Mouse (Mus musculus) cerebellum, postnatal 10 days (tissue): ENCODE measurements around the gene Gpr119.
A peak's percentile ranks its signal among the peaks of the same experiment; 100 is the strongest.

ENCODE experiments used
- DNase-seq, 2 experiments: peaks; one replicate each; pipeline ENCODE4 v3.0.0; 2021; ENCODE audit warnings: mixed read lengths in 2 of 2

Gene Gpr119

GRCm38 (mm10) chrX:48674171-48674570, at the start of gene Gpr119:
Gpr119 (minus strand) TSS chrX:48674478.
- DNase-seq: peak; percentile 32 to 34

GRCm38 (mm10) chrX:48712846-48713245, 38.6 kb upstream of the Gpr119 start:
- no peak for DNase-seq

- no peak for DNase-seq
These were observed 35.4 kb upstream of the Gpr119 start for GRCm38 (mm10) chrX:48709701-48710100.

GRCm38 (mm10) chrX:48694864-48695371, 20.6 kb upstream of the Gpr119 start, which contains the start of gene Rbmx2:
Rbmx2 (plus strand) TSS chrX:48695004.
- DNase-seq: peak; percentile 93 to 95

GRCm38 (mm10) chrX:48694460-48694859, 20.2 kb upstream of the Gpr119 start:
- no peak for DNase-seq

GRCm38 (mm10) chrX:48683857-48684256, 9.6 kb upstream of the Gpr119 start:
- DNase-seq: no peak

GRCm38 (mm10) chrX:48683451-48683850, 9.2 kb upstream of the Gpr119 start:
- DNase-seq: peak; percentile 73 to 76

GRCm38 (mm10) chrX:48671714-48672113, 2.6 kb downstream of the Gpr119 start:
- DNase-seq: no peak

GRCm38 (mm10) chrX:48669588-48669987, 4.7 kb downstream of the Gpr119 start:
- DNase-seq: peak; percentile 7 to 10

GRCm38 (mm10) chrX:48666807-48667206, 7.5 kb downstream of the Gpr119 start:
- peak in 1 of 2 experiments; percentile 6 for DNase-seq

GRCm38 (mm10) chrX:48644122-48644521, 30.2 kb downstream of the Gpr119 start:
- DNase-seq: peak; percentile 32 to 52

GRCm38 (mm10) chrX:48637032-48637431, 37.2 kb downstream of the Gpr119 start:
- DNase-seq: no peak

- no peak for DNase-seq
These were observed 50.2 kb downstream of the Gpr119 start for GRCm38 (mm10) chrX:48624054-48624420.

GRCm38 (mm10) chrX:48623379-48624053, 50.8 kb downstream of the Gpr119 start, which contains the start of gene Slc25a14:
Slc25a14 (plus strand) TSS chrX:48623413.
- peak; percentile 82 to 89 for DNase-seq

- no peak for DNase-seq
These were observed 51.3 kb downstream of the Gpr119 start for GRCm38 (mm10) chrX:48623049-48623378.
